Mouse (Mus musculus): ENCODE results near the gene Ap5m1.

DNA sequence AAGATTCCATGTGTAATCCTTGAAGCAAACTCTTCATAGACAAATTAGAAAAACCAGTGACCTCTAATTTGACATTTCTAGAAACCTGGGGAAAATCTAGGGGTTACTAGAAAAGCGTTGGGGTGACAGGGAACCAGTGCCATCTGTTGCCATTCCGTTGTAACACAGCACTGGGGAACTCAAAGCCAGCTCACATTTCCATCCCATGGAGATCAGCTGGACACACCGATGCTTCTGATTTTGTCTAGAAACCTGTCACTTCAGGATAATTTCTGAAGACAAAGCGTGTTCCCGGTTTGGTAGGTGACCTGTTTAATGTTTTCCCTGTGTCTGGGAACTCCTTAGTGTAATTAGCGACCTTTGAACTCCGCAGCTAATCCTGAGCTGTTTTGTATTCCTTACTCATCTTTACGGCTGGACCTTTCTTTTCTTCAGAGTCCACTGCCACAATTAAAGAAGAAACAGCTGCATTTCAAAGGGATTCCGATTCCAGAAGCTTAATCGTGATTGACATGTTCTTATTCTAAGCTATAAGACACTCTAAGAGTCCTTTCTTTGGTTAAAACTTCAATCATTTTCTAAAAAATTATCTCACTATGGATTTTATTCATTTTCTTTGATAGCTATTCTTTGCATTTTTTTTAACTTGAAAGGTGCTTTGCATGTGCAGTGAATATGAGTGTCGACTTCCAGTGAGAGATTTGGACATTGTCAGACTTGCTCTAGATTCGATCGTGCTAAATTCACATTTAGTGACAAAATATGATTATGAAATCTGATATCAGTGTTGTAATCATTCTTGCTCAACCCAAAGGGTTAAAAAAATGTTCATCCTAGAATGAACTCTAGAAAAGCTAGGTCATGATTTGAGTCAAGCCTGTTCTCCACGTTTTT is 22.5 kb downstream of the Ap5m1 start:
- TF ChIP-seq POLR2A (IDR thresholded peaks at IDR 0.05; ENCODE audit: insufficient read depth, low read depth, low read length) (no peak), CTCF (IDR thresholded peaks at IDR 0.05) (no peak)
